Mouse (Mus musculus) erythroblast, embryonic 14.5 days (primary cell): Measurements from ENCODE around the gene Aamp. TPM values are rescaled to one million over a fixed set of nuclear protein-coding genes. Genes with fewer than 3 reads are reported as not detected.

Experiments used
- H3K27me3 ChIP-seq: 2 replicates; pipeline ENCODE4 v1.6.1; 2012; ENCODE audit warnings: inconsistent platforms; ENCODE audit not compliant: control insufficient read depth
- H3K36me3 ChIP-seq: 2 replicates; pipeline ENCODE4 v1.6.1; 2012; ENCODE audit warnings: mild to moderate bottlenecking, inconsistent platforms; ENCODE audit not compliant: control insufficient read depth
- H3K4me1 ChIP-seq: 2 replicates; pipeline ENCODE4 v1.6.1; 2012; ENCODE audit warnings: inconsistent platforms; ENCODE audit not compliant: control insufficient read depth
- H3K4me3 ChIP-seq: replicated peaks from 2 replicates; pipeline ENCODE3; 2012; ENCODE audit warnings: moderate library complexity, mild to moderate bottlenecking, inconsistent platforms
- H3K9me3 ChIP-seq: 2 replicates; pipeline ENCODE4 v1.6.1; 2012; ENCODE audit warnings: low read length, inconsistent platforms, mixed read lengths; ENCODE audit not compliant: control insufficient read depth
- GATA1 ChIP-seq: IDR thresholded peaks from 2 replicates; pipeline ENCODE4 v1.6.1; 2012; ENCODE audit warnings: low read length, inconsistent platforms, mixed read lengths
- TAL1 ChIP-seq: IDR thresholded peaks from 3 replicates; pipeline ENCODE4 v1.6.1; 2012; ENCODE audit warnings: low read length, inconsistent platforms, mixed read lengths
- polyA plus RNA-seq: library from polyadenylated mRNA; stranded (reverse); fragments of >175 nt; gene quantifications from 2 replicates; pipeline ENCODE4 v1.2.3, GENCODE M21; 2012

Aamp gene
- polyA plus RNA-seq, 1 experiment: 15.5 TPM

DNA sequence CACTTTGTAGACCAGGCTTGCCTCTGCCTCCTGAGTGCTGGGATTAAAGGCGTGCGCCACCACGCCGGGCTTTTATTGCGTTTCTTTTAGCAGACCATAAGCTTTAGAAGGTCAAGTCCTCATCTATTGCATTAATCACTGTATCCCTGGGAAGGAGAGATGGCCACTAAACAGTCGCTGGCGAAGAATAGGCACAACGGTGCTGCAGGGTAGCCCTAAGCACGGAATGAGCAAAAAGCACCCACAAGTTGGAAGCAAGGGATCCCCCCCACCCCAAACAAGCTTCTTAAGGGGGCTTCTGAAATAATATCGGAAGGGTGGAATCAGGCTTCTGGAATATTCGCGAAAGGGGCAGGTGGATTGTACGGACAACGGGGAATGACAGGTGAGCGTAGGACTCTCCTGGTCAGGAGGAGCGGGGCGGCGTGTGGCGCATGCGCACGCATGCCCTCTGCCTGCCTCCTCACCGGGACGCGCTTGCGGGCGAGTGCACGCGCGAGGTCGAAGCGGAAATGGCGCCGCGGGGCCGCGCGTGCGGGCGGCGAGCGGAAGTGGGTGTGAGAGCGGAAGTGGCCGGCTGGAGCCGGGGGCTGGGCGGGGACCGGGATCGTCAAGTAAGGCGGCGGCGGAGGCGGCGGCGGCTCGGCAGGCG lies 48.5 kb downstream of the Aamp start, which contains the start of gene Arpc2:
Arpc2 (plus strand) TSS at position 147 of the 652 bp plus-strand sequence.
- Histone ChIP-seq H3K4me1 (peaks cover 58% of the 10 kb centered on the region), H3K4me3 (peak within 1 kb of the TSS; percentile 99), H3K27me3 (no peaks in the 10 kb centered on the region), H3K36me3 (peaks cover 8% of the 10 kb centered on the region), H3K9me3 (no peaks in the 10 kb centered on the region)
- no peak for TF ChIP-seq GATA1
- TF ChIP-seq TAL1: no peak

DNA sequence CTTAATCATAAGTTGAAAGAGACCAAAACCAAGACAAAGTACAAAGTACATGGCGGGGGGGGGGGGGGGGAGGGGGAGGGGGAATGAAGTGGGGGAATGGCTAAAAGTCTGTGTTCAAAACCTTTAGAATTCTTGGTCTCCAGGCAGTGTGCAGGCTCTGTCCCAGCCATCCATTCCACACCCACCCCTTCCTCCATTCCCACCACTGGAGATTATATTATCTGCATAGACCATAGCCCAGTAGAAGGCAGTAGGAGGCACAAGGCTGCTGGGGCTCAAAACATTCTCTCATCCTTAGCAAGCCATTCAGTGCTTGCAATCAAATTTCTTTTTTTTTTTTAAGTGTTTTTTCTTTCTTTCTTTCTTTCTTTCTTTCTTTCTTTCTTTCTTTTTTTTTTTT lies 53.5 kb downstream of the Aamp start:
- TF ChIP-seq TAL1 (no peak), GATA1 (no peak)
- no peak overlapping the region for H3K4me3 ChIP-seq
- peaks cover 13% of the 10 kb centered on the region for H3K4me1 ChIP-seq
- no peaks in the 10 kb centered on the region for H3K36me3 ChIP-seq
- H3K27me3 ChIP-seq: no peaks in the 10 kb centered on the region
- H3K9me3 ChIP-seq: no peaks in the 10 kb centered on the region

DNA sequence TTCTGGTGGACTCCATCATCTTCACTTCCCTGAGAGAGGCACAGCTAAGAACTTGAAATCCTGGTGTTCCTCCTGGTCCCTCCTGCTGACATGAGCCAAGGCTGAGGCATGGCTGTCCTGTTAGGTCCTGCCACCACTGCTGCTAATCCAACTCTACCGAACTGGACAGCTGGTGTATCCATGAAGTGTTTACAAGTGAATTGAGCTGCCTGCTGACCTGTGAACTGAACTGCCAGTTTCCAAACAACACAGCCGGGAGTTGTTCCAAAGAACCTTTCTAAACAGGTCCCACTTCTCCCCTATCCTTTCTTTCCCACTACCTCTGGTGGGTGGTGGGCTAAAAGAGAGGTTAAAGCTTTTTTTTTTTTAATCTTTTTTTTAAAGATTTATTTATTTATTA lies 54.6 kb downstream of the Aamp start:
- H3K4me3 ChIP-seq: no peak overlapping the region
- H3K9me3 ChIP-seq: no peaks in the 10 kb centered on the region
- peaks cover 9% of the 10 kb centered on the region for H3K4me1 ChIP-seq
- no peaks in the 10 kb centered on the region for H3K36me3 ChIP-seq
- no peaks in the 10 kb centered on the region for H3K27me3 ChIP-seq
- no peak for TF ChIP-seq TAL1
- no peak for TF ChIP-seq GATA1

Other genes with a start within 250 kb of the Aamp start
- 2.6 and 3.6 TPM in 2 replicates for gene Tns1, start 160.3 kb downstream of the Aamp start, polyA plus RNA-seq
- gene Rufy4, start 159.2 kb downstream of the Aamp start, polyA plus RNA-seq: not detected in 2 replicates
- gene Cxcr2, start 130.7 kb downstream of the Aamp start, polyA plus RNA-seq: 0.01 TPM in 1 of 2 replicates, not detected in the other
- gene Cxcr1, start 90.1 kb downstream of the Aamp start, polyA plus RNA-seq: not detected in 2 replicates
- 6.5 and 7.8 TPM in 2 replicates for gene Arpc2, start 48.7 kb downstream of the Aamp start, polyA plus RNA-seq
- not detected in 2 replicates for gene Gpbar1, start 6.2 kb downstream of the Aamp start, polyA plus RNA-seq
- gene Pnkd, start 192 bp upstream of the Aamp start, polyA plus RNA-seq: 10.0 and 10.9 TPM in 2 replicates
- gene Tmbim1, start 20.9 kb upstream of the Aamp start, polyA plus RNA-seq: 2.7 and 3.3 TPM in 2 replicates
- not detected in 2 replicates for gene Catip, start 77.4 kb upstream of the Aamp start, polyA plus RNA-seq
- 0.93 and 1.4 TPM in 2 replicates for gene Slc11a1, start 90.5 kb upstream of the Aamp start, polyA plus RNA-seq
- 33.4 and 34.3 TPM in 2 replicates for gene Ctdsp1, start 106.8 kb upstream of the Aamp start, polyA plus RNA-seq
- not detected in 2 replicates for gene Vil1, start 124.6 kb upstream of the Aamp start, polyA plus RNA-seq
- gene Cnot9, start 221.3 kb upstream of the Aamp start, polyA plus RNA-seq: 0.78 and 0.87 TPM in 2 replicates